Mouse (Mus musculus) cortical plate, adult 2 months (tissue): ENCODE data around the gene Fezf1.

Experiments
- CTCF ChIP-seq: fragments of 200-500 bp; IDR thresholded peaks from 2 replicates; pipeline ENCODE4 v1.5.1; 2011; ENCODE audit warnings: mild to moderate bottlenecking, control low read depth, low read length; ENCODE audit not compliant: insufficient read depth; ENCODE audit errors: extremely low read depth
- POLR2A ChIP-seq: fragments of 200-500 bp; IDR thresholded peaks from 2 replicates; pipeline ENCODE4 v1.6.1; 2011; ENCODE audit warnings: mild to moderate bottlenecking, low read length, control low read depth; ENCODE audit not compliant: insufficient read depth; ENCODE audit errors: extremely low read depth

DNA sequence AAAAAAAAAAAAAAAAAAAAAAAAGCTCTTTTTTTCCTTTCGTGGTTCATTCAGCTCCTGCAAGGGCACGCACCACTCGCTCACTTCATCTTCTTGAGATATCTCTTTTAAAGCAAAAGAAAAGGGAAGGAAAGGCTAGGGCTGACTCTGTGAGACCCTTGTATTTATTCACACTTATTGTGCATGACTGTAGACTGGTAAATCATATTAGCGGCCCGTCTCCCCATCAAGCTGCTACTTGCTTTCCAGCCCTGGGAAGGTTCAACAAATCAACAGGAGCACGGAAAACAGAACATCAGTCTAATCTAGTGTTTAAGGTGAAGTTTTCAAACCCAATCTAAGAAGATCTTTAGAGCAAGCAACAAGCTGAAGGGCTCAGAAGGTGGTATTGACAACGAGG, 24.4 kb upstream of the Fezf1 start:
- TF ChIP-seq POLR2A (no peak), CTCF (no peak)
